Mouse (Mus musculus) ES-Bruce4 (cell line): Measurements from ENCODE around the gene Efcab2. TPM values are rescaled to one million over a fixed set of nuclear protein-coding genes. Genes with fewer than 3 reads are reported as not detected.
A peak's percentile ranks its signal among the peaks of the same experiment; 100 is the strongest.

Experiments used
- H3K27ac ChIP-seq: 2 replicates; pipeline ENCODE4 v1.5.1; 2012; ENCODE audit warnings: low read length, inconsistent platforms; ENCODE audit not compliant: insufficient read depth
- H3K27me3 ChIP-seq: 2 replicates; pipeline ENCODE4 v1.6.1; 2012; ENCODE audit warnings: mild to moderate bottlenecking, low read length, inconsistent platforms; ENCODE audit not compliant: control insufficient read depth, poor library complexity, insufficient read depth, severe bottlenecking
- H3K36me3 ChIP-seq: 2 replicates; pipeline ENCODE4 v1.6.1; 2012; ENCODE audit warnings: inconsistent platforms, mild to moderate bottlenecking, low read length, moderate library complexity; ENCODE audit not compliant: control insufficient read depth, poor library complexity, insufficient read depth, severe bottlenecking
- H3K4me1 ChIP-seq: one replicate; pipeline ENCODE4 v1.8.1; 2011; ENCODE audit warnings: low read length; ENCODE audit not compliant: control insufficient read depth, insufficient read depth
- H3K4me3 ChIP-seq: 2 replicates; pipeline ENCODE4 v1.5.1; 2011; ENCODE audit warnings: low read depth, mild to moderate bottlenecking, low read length
- H3K9ac ChIP-seq: 2 replicates; pipeline ENCODE4 v1.6.1; 2012; ENCODE audit warnings: low read depth, mild to moderate bottlenecking, inconsistent platforms; ENCODE audit not compliant: poor library complexity, severe bottlenecking
- H3K9me3 ChIP-seq: replicated peaks from 2 replicates; pipeline ENCODE4 v1.6.1; 2012; ENCODE audit warnings: mild to moderate bottlenecking, low read length, inconsistent platforms; ENCODE audit not compliant: control insufficient read depth, poor library complexity, insufficient read depth, severe bottlenecking
- CTCF ChIP-seq: IDR thresholded peaks from one replicate; pipeline ENCODE4 v1.8.1; 2011; ENCODE audit warnings: low read depth, low read length
- EP300 ChIP-seq: IDR thresholded peaks from 2 replicates; pipeline ENCODE4 v1.6.1; 2011; ENCODE audit warnings: low read depth, low read length; ENCODE audit not compliant: insufficient read depth
- POLR2A ChIP-seq: IDR thresholded peaks from one replicate; pipeline ENCODE4 v1.8.1; 2011; ENCODE audit warnings: low read length; ENCODE audit not compliant: insufficient read depth
- polyA plus RNA-seq: library from polyadenylated mRNA; stranded (reverse); fragments of >200 nt; gene quantifications from 2 replicates; pipeline ENCODE4 v1.2.4, GENCODE M21; 2011; ENCODE audit warnings: low read depth; ENCODE audit not compliant: missing spikeins, insufficient read depth, insufficient read length

The Efcab2 gene
- polyA plus RNA-seq, 1 experiment, result 5.6 TPM

- H3K9ac ChIP-seq, result no peak overlapping the region
- H3K27ac ChIP-seq, result no peak overlapping the region
- no peaks in the 10 kb centered on the region for H3K9me3 ChIP-seq
- no peak overlapping the region for H3K4me3 ChIP-seq
- no peaks in the 10 kb centered on the region for H3K36me3 ChIP-seq
- H3K4me1 ChIP-seq, result no peaks in the 10 kb centered on the region
- H3K27me3 ChIP-seq, result no peaks in the 10 kb centered on the region
- TF ChIP-seq EP300, result no peak
- no peak for TF ChIP-seq POLR2A
- TF ChIP-seq CTCF, result no peak
These were observed 25.9 kb downstream of the Efcab2 start for GRCm38 (mm10) chr1:178431619-178432444.

- no peak for TF ChIP-seq EP300
- Histone ChIP-seq H3K4me3 (no peak overlapping the region), H3K27me3 (no peaks in the 10 kb centered on the region), H3K9ac (no peak overlapping the region), H3K4me1 (no peaks in the 10 kb centered on the region), H3K36me3 (no peaks in the 10 kb centered on the region), H3K27ac (no peak overlapping the region), H3K9me3 (no peaks in the 10 kb centered on the region)
These were observed 27.7 kb downstream of the Efcab2 start for GRCm38 (mm10) chr1:178433619-178434018.

GRCm38 (mm10) chr1:178444407-178444806 is 38.5 kb downstream of the Efcab2 start:
- H3K27ac ChIP-seq, result no peak overlapping the region
- no peaks in the 10 kb centered on the region for H3K36me3 ChIP-seq
- TF ChIP-seq EP300, result no peak
- TF ChIP-seq CTCF, result no peak
- no peak for TF ChIP-seq POLR2A
- peaks cover 2% of the 10 kb centered on the region for H3K4me1 ChIP-seq
- H3K27me3 ChIP-seq, result no peaks in the 10 kb centered on the region
- no peak overlapping the region for H3K4me3 ChIP-seq
- H3K9me3 ChIP-seq, result no peaks in the 10 kb centered on the region
- H3K9ac ChIP-seq, result no peak overlapping the region

GRCm38 (mm10) chr1:178447036-178447435 is 41.2 kb downstream of the Efcab2 start:
- no peaks in the 10 kb centered on the region for H3K9me3 ChIP-seq
- H3K4me1 ChIP-seq, result peaks cover 2% of the 10 kb centered on the region
- H3K36me3 ChIP-seq, result no peaks in the 10 kb centered on the region
- no peaks in the 10 kb centered on the region for H3K27me3 ChIP-seq
- no peak overlapping the region for H3K9ac ChIP-seq
- H3K27ac ChIP-seq, result no peak overlapping the region
- no peak overlapping the region for H3K4me3 ChIP-seq
- no peak for TF ChIP-seq CTCF
- no peak for TF ChIP-seq EP300
- TF ChIP-seq POLR2A, result no peak

DNA sequence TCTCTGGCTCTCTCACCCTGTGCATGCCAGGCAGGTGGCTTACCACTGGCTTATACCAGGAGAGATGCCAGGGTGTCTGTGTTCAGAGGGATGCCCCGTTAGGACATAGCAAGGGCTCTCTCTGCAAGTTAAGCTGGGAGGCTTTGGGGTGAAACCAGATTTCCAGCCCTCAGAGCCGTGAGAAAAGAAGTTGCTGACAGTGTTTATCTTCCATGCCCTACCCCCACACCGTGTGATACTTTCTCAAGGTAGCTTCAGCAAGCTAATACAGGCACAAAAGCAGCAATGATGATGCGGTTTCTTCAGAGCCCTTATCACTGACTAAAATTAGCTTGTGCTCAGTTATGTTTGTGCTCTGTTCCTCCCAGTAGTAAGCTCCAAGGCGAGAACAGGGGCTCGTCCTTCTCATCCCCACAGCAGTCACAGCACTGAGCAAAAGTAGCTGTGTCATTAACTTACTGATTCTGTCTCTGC is 42.4 kb downstream of the Efcab2 start:
- TF ChIP-seq CTCF (no peak), POLR2A (no peak), EP300 (no peak)
- peaks cover 2% of the 10 kb centered on the region for H3K4me1 ChIP-seq
- H3K4me3 ChIP-seq, result no peak overlapping the region
- H3K9ac ChIP-seq, result no peak overlapping the region
- no peaks in the 10 kb centered on the region for H3K36me3 ChIP-seq
- H3K27ac ChIP-seq, result peak overlapping the region; percentile 44; the same call in 1 of the 2 replicates
- no peaks in the 10 kb centered on the region for H3K27me3 ChIP-seq
- H3K9me3 ChIP-seq, result no peaks in the 10 kb centered on the region

DNA sequence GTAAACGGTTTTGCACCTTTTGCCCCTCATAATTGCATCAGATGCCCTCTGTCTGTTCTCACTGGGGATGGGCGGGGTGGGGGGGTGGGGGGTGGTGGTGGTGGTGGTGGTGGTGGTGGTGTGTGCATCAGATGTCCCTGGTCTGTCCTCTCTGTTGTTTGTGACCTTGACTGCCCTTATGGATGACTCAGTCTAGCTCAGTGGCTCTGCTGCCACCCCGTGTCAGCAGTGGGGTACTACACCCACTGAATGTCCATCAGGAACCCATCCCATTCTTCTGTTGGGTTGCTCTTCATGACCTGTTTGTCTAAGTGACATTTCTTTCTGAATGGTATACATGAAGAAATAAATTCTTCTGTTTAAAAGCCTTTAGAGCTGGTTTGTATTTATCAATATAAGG is 43.3 kb downstream of the Efcab2 start:
- H3K27me3 ChIP-seq, result no peaks in the 10 kb centered on the region
- no peaks in the 10 kb centered on the region for H3K9me3 ChIP-seq
- no peaks in the 10 kb centered on the region for H3K36me3 ChIP-seq
- H3K27ac ChIP-seq, result no peak overlapping the region
- no peak overlapping the region for H3K9ac ChIP-seq
- no peak overlapping the region for H3K4me3 ChIP-seq
- TF ChIP-seq POLR2A, result no peak
- TF ChIP-seq CTCF, result peak; percentile 94
- TF ChIP-seq EP300, result peak; percentile 77
- H3K4me1 ChIP-seq, result peaks cover 2% of the 10 kb centered on the region
